Mouse (Mus musculus): ENCODE results near the gene Rbpms2.
"Not testable (repeated sequence)": the region's sequence is repeated elsewhere in the genome, so short reads cannot be mapped to it uniquely, and the experiment has no call there.

Rbpms2 gene

GRCm38 (mm10) chr9:65619311-65619710, 10.1 kb upstream of the Rbpms2 start:
- DNase-seq (ENCODE audit: extremely low read depth, low read depth, low spot score), result no peak

GRCm38 (mm10) chr9:65621196-65621595, 8.3 kb upstream of the Rbpms2 start:
- no peak for DNase-seq (ENCODE audit: extremely low read depth, low read depth, low spot score)

DNA sequence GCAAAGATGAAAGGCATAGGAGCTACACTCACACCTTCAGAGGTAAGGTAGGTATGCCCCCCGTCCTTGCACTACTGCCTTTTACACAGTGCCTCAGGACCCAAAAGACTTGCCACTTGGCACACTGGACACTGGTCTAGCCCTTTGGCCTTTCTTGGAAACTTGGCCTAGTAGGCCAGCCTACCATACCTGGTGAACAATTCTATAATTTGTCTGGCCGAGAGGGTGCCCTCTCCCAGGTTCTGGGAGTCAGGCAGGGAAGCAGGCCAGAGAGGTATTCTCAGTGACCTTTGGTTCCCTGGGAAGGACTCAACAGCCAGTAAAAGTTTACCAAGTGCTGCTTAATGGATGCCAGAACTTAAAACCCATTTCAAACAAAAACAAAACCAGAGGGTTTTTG, 7.8 kb upstream of the Rbpms2 start:
- no peak for DNase-seq (ENCODE audit: extremely low read depth, low read depth, low spot score)

GRCm38 (mm10) chr9:65622826-65623225, 6.6 kb upstream of the Rbpms2 start:
- DNase-seq (ENCODE audit: extremely low read depth, low read depth, low spot score), result no peak

GRCm38 (mm10) chr9:65624266-65624665, 5.2 kb upstream of the Rbpms2 start:
- DNase-seq (ENCODE audit: extremely low read depth, low read depth, low spot score), result no peak

DNA sequence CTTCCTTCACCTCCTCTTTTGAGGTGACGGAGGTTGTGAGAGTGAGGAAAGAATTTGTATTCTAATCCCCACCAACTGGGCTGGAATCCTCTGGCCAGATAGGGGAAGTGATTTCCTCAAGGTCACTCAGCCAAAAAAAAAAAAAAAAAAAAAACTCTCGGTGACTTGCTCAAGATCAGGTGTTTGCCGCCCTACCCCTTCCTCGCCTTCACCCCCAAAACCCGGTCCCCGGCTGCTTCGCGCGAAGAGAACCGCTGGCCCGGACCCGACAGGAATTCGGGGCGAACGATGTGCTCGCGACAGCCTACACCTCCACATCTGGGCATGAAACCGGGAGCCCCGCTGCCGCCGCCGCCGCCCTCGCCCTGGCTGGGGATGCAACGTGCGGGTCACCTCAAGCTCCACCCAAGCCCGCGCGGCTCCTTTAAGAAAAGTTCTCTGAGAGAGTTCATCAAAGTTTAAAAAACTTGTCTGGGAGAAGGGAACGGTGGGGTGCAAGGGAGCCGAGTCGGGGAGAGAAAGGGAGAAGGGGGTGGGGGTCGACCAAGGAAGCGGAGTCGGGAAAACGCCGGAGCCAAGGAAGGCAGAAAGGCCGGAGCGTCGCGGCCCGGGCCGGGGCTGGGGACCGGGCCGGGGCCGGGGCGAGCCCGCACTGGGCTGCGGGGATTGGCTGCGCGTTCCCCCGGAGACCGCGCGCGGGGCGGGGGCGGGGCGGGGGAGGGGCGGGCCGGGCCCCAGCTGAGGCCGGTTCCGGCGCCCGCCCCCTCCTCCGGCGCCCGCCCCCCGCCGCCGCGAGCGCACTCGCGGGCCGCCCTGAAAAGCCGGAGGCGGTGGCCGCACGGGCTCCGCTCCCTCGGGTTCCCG, 551 bp downstream of the Rbpms2 start:
- DNase-seq (ENCODE audit: extremely low read depth, low read depth, low spot score), result no peak

GRCm38 (mm10) chr9:65630631-65631353, 1.3 kb downstream of the Rbpms2 start:
- no peak for DNase-seq (ENCODE audit: extremely low read depth, low read depth, low spot score)

GRCm38 (mm10) chr9:65631354-65632021, 2.0 kb downstream of the Rbpms2 start:
- no peak for DNase-seq (ENCODE audit: extremely low read depth, low read depth, low spot score)

GRCm38 (mm10) chr9:65635766-65636165, 6.3 kb downstream of the Rbpms2 start:
- no peak for DNase-seq (ENCODE audit: extremely low read depth, low read depth, low spot score)

DNA sequence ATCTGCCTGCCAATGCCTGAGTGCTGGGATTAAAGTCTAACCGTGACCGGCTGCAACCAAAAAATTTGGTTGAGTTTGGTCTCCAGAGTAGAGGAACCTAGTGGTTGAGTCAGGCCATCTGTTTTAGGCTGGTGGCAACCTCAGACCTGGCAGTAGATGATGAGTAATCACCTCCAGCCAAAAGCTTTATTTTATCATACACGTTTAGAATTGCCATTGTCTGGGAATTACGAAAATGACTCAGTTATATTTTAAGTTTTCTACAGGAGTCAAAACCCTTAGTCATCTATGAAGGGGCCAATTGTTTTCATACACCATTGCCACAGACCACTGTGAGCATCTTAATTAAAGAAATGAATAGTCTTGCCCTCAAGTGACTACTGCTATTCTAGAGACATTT, 7.5 kb downstream of the Rbpms2 start:
- DNase-seq (ENCODE audit: extremely low read depth, low read depth, low spot score), result no peak

DNA sequence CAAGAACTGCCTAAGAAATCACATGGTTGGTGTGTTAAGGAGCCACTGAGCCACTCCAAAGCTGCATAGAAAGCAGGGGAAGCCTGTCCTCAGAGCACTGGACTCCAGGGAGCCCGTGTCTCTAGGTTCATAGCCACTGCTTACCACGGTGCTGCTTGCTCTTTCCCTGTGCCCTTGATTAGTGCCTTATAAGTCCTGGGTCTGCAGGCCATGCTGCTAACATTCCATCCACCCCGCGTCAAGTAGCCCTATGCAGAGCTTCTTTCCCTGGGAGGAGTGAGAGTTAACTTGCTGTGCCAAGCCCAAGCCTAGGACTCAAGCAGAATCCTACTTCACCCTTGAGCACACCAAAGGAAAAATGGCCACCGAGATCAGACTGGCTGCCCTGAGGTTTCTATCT, 9.6 kb downstream of the Rbpms2 start:
- no peak for DNase-seq (ENCODE audit: extremely low read depth, low read depth, low spot score)

GRCm38 (mm10) chr9:65640838-65641410, 11.5 kb downstream of the Rbpms2 start:
- no peak for DNase-seq (ENCODE audit: extremely low read depth, low read depth, low spot score)

DNA sequence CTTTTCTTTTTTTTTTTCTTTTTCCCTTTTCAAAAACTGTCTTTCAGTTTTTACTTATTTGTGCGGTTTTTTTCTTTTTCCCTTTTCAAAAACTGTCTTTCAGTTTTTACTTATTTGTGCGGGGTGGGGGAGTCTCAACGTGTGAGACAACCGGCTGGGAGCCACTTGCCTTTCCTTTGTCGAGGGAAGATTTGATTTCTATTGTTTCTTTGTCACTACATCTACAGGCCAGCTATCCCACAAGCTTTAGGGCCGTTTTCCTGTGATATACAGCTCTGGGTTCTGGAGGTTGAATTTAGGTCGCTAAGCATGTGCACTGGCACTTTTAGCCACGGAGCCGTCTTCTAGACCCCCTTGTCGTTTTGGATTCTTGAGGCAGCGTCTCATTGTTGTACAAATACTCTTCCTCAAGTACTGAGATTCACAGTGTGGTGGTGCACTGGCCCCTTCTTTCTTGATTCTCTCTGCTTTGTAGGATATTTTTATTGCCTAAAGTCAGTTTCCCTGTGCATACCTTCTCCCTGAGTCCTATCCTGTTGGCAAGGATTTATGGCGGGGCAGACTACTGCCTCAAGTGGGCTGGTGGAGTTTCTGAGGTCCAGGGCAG, 12.1 kb downstream of the Rbpms2 start:
- no peak for DNase-seq (ENCODE audit: extremely low read depth, low read depth, low spot score)

DNA sequence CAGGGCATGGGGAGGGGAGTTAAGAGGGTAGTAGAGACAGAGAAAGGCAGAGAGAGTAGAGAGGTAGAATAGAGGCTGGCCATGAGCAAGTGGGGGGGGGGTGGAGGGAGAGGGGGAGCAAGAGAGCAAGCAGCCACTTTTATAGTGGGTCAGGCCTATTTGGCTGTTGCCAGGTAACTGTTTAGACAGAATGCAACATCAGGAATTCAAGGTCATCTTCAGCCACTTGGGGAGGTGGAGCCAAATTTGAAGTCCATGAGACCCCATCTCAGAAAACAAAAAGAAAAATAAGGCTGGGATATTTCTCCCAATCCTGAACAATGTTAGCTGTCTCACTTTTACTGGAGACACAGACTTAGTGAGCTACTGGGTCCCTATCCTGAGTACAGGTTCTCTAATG, 13.1 kb downstream of the Rbpms2 start:
- DNase-seq (ENCODE audit: extremely low read depth, low read depth, low spot score), result no peak

- DNase-seq (ENCODE audit: extremely low read depth, low read depth, low spot score), result no peak
Observed at GRCm38 (mm10) chr9:65644960-65645359, 15.5 kb downstream of the Rbpms2 start.

- DNase-seq (ENCODE audit: extremely low read depth, low read depth, low spot score), result no peak
Observed at GRCm38 (mm10) chr9:65645984-65646383, 16.5 kb downstream of the Rbpms2 start.

- no peak for DNase-seq (ENCODE audit: extremely low read depth, low read depth, low spot score)
Observed at GRCm38 (mm10) chr9:65646782-65647181, 17.3 kb downstream of the Rbpms2 start.

DNA sequence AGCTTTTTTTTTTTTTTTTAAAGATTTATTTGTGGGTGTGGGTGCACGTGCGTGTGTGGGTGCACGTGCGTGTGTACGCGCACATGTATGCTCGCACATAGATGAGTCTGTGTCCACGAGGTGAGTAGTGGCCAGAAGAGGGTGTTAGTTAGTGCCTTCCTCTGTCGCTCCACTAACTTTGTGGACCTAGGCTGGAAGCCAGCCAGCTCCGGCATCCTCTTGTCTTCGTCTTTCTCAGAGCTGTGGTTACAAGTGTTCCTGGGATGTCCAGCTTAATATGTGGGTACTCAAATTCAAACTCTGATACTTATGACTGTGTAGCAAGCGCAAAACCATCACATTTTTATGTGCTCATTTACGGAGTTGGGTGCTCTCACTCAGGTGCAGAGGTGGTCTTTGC, 19.3 kb downstream of the Rbpms2 start:
- DNase-seq (ENCODE audit: extremely low read depth, low read depth, low spot score), result no peak

- no peak for DNase-seq (ENCODE audit: extremely low read depth, low read depth, low spot score)
Observed at GRCm38 (mm10) chr9:65649997-65650396, 20.5 kb downstream of the Rbpms2 start.

DNA sequence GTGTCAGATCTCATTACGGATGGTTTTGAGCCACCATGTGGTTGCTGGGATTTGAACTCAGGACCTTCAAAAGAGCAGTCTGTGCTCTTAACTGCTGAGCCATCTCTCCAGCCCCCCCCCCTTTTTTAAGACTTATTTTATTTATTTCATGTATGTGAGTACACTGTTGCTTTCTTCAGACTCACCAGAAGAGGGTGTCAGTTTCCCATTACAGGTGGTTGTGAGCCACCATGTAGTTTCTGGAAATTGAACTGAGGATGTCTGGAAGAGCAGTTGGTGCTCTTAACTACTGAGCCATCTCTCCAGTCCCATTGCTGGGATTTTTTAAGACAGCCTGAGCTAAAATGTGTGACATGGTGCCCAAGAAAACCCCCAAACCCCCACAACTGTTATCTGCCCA, 22.5 kb downstream of the Rbpms2 start:
- DNase-seq (ENCODE audit: extremely low read depth, low read depth, low spot score), result not testable (repeated sequence)

GRCm38 (mm10) chr9:65653741-65654140, 24.3 kb downstream of the Rbpms2 start:
- DNase-seq (ENCODE audit: extremely low read depth, low read depth, low spot score), result no peak

All from fat pad, adult 2 months (tissue).